7 mouse cellular contexts compared by ENCODE assay signal in the genomic region with DNA sequence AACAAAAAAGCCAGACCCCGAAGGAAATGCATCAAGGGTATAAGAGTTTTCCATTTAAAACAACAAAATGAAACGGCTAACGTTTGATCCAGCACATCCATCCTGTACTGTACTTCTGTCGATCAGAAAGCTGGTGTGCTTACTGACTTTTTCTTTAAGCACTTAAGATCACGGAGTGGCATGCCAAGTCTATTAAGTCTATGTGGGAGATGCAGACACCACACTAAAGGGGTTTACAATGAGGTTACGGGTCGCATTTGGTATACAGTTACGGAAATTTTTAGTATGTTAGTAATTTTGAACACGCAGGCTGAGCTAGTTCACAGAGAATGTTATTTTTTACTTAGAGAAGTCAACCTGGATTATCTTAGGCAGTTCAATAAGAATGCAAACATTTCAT. TPM values are rescaled to one million over a fixed set of nuclear protein-coding genes. Genes with fewer than 3 reads are reported as not detected.
A peak's percentile ranks its signal among the peaks of the same experiment; 100 is the strongest.
DNase-seq lines count a peak whose midpoint lies in the region; ATAC-seq and TF ChIP-seq lines count a peak whose summit lies in the region.

No protein-coding gene starts in this region.

- TF ChIP-seq POLR2A in small intestine, adult 2 months (IDR thresholded peaks at IDR 0.05; ENCODE audit: low read depth, low read length) = no peak

- no peak for TF ChIP-seq CTCF in lung, postnatal 0 days (IDR thresholded peaks at IDR 0.05)
- no peak for TF ChIP-seq CTCF in intestine, postnatal 0 days (IDR thresholded peaks at IDR 0.05; ENCODE audit: low read depth)
- no peak for TF ChIP-seq CTCF in small intestine, adult 2 months (IDR thresholded peaks at IDR 0.05; ENCODE audit: extremely low read depth, insufficient read length, insufficient replicate concordance, low read depth, low read length)

- H3K4me1 ChIP-seq in lung, postnatal 0 days (ENCODE audit: insufficient read depth, low read depth, low read length) = no peaks in the 10 kb centered on the region
- 0 out of 2 replicates have a peak, but pooled peaks cover 5% of the 10 kb centered on the region for H3K4me1 ChIP-seq in embryonic facial prominence, embryonic 12.5 days
- H3K4me1 ChIP-seq in intestine, postnatal 0 days (replicated peaks; ENCODE audit: control insufficient read depth, insufficient read depth, low read length) = 0 out of 2 replicates have a peak, but pooled peaks cover 5% of the 10 kb centered on the region
- H3K4me1 ChIP-seq in small intestine, adult 2 months (ENCODE audit: control insufficient read depth, insufficient read depth, insufficient read length, low read length) = no peaks in the 10 kb centered on the region

- ATAC-seq in lung, postnatal 0 days = no peak
- ATAC-seq in embryonic facial prominence, embryonic 12.5 days (ENCODE audit: insufficient number of reproducible peaks, insufficient read depth, low FRiP score, low TSS enrichment) = no peak
- ATAC-seq in intestine, postnatal 0 days = no peak

- H3K9ac ChIP-seq in lung, postnatal 0 days (replicated peaks; ENCODE audit: low read depth) = peak overlapping the region; percentile 57; the same call in 1 of the 2 replicates
- H3K9ac ChIP-seq in embryonic facial prominence, embryonic 12.5 days = peak overlapping the region; percentile 63
- H3K9ac ChIP-seq in intestine, postnatal 0 days (ENCODE audit: low read depth, low read length) = peak overlapping the region; percentile 63

- peak overlapping the region; percentile 94 for H3K4me2 ChIP-seq in lung, postnatal 0 days (replicated peaks; ENCODE audit: low read depth, low read length)
- peak overlapping the region; percentile 60 for H3K4me2 ChIP-seq in embryonic facial prominence, embryonic 12.5 days (replicated peaks)
- peak overlapping the region; percentile 88 for H3K4me2 ChIP-seq in intestine, postnatal 0 days (replicated peaks; ENCODE audit: low read depth)

- peak overlapping the region; percentile 81 for H3K4me3 ChIP-seq in lung, postnatal 0 days (ENCODE audit: low read depth, low read length)
- H3K4me3 ChIP-seq in embryonic facial prominence, embryonic 12.5 days = peak overlapping the region; percentile 69
- H3K4me3 ChIP-seq in intestine, postnatal 0 days (ENCODE audit: low read depth, low read length) = peak overlapping the region; percentile 84
- H3K4me3 ChIP-seq in small intestine, adult 2 months (ENCODE audit: low read depth, low read length) = peak overlapping the region; percentile 82; the same call in 1 of the 2 replicates

- peak overlapping the region; percentile 88 for H3K27ac ChIP-seq in lung, postnatal 0 days (ENCODE audit: low read length)
- no peak overlapping the region; the same call in none of the 2 replicates for H3K27ac ChIP-seq in embryonic facial prominence, embryonic 12.5 days
- no peak overlapping the region for H3K27ac ChIP-seq in intestine, postnatal 0 days (ENCODE audit: low read depth, low read length)
- no peak overlapping the region for H3K27ac ChIP-seq in small intestine, adult 2 months (ENCODE audit: insufficient read depth, low read depth, low read length)

- H3K36me3 ChIP-seq in lung, postnatal 0 days (ENCODE audit: insufficient read depth, low read length) = no peaks in the 10 kb centered on the region
- H3K36me3 ChIP-seq in embryonic facial prominence, embryonic 12.5 days = peaks cover 6% of the 10 kb centered on the region; the same call in 1 of the 2 replicates
- peaks cover 9% of the 10 kb centered on the region for H3K36me3 ChIP-seq in intestine, postnatal 0 days (ENCODE audit: control insufficient read depth, insufficient read depth)
- no peaks in the 10 kb centered on the region for H3K36me3 ChIP-seq in small intestine, adult 2 months (ENCODE audit: control insufficient read depth, insufficient read depth, low read length)

- TF ChIP-seq EP300 in lung, postnatal 0 days (IDR thresholded peaks at IDR 0.05) = no peak

- DNase-seq in lung, postnatal 0 days (ENCODE audit: low spot score) = peak; percentile 31
- no peak for DNase-seq in lung, postnatal 25 days (ENCODE audit: low spot score)
- DNase-seq in urinary bladder, postnatal 10 days (ENCODE audit: low spot score) = no peak
- no peak for DNase-seq in gastrocnemius, postnatal 4 days (ENCODE audit: low spot score in 2 of 2)

- WGBS in lung, postnatal 0 days = 23% methylated on average over 9 of the region's 9 CpGs
- 38% methylated on average over 9 of the region's 9 CpGs for WGBS in embryonic facial prominence, embryonic 12.5 days
- WGBS in intestine, postnatal 0 days = 26% methylated on average over 9 of the region's 9 CpGs
- WGBS in small intestine, adult 2 months = 17% methylated on average over 9 of the region's 9 CpGs

- no peaks in the 10 kb centered on the region for H3K27me3 ChIP-seq in lung, postnatal 0 days (replicated peaks; ENCODE audit: insufficient read depth, low read length)
- no peaks in the 10 kb centered on the region for H3K27me3 ChIP-seq in embryonic facial prominence, embryonic 12.5 days
- H3K27me3 ChIP-seq in intestine, postnatal 0 days (replicated peaks; ENCODE audit: control insufficient read depth, insufficient read depth, low read length) = no peaks in the 10 kb centered on the region
- H3K27me3 ChIP-seq in small intestine, adult 2 months (ENCODE audit: control insufficient read depth, insufficient read depth, low read length) = no peaks in the 10 kb centered on the region

- H3K9me3 ChIP-seq in lung, postnatal 0 days (ENCODE audit: low read length) = no peaks in the 10 kb centered on the region
- H3K9me3 ChIP-seq in embryonic facial prominence, embryonic 12.5 days = no peaks in the 10 kb centered on the region
- H3K9me3 ChIP-seq in intestine, postnatal 0 days (ENCODE audit: control insufficient read depth) = no peaks in the 10 kb centered on the region

RNA-seq across cellular contexts. Expression of a gene that starts 0.4 kb away (rescaled TPM):
- polyA plus RNA-seq in lung, postnatal 0 days (2015; fragmentation: Nextera tagmentation; extraction: Ambion mirVana) = 25.1 and 26.6 TPM in 2 replicates
- polyA plus RNA-seq in embryonic facial prominence, embryonic 12.5 days (2016; fragmentation: Nextera tagmentation; extraction: Ambion mirVana) = 29.6 and 31.8 TPM in 2 replicates
- 17.4 and 19.3 TPM in 2 replicates for polyA plus RNA-seq in intestine, postnatal 0 days (2015; fragmentation: Nextera tagmentation; extraction: Ambion mirVana)
- 1.8 and 2.1 TPM in 2 replicates for polyA plus RNA-seq in small intestine, adult 2 months (2012; rRNA removed)
- 1 to 10 TPM; 7.9 TPM for total RNA-seq in gastrocnemius, postnatal 4 days (2021)

RNA-seq across cellular contexts. Expression of a gene that starts 0.7 kb away (rescaled TPM):
- polyA plus RNA-seq in lung, postnatal 0 days (2015; fragmentation: Nextera tagmentation; extraction: Ambion mirVana) = 8.6 and 8.7 TPM in 2 replicates
- 17.9 and 20.0 TPM in 2 replicates for polyA plus RNA-seq in embryonic facial prominence, embryonic 12.5 days (2016; fragmentation: Nextera tagmentation; extraction: Ambion mirVana)
- 5.9 and 6.0 TPM in 2 replicates for polyA plus RNA-seq in intestine, postnatal 0 days (2015; fragmentation: Nextera tagmentation; extraction: Ambion mirVana)
- polyA plus RNA-seq in small intestine, adult 2 months (2012; rRNA removed) = 0.88 and 1.4 TPM in 2 replicates
- 10 to 100 TPM in 1 of 2 experiments, 1 to 10 TPM in 1; 8.0 to 10.6 TPM for total RNA-seq in gastrocnemius, postnatal 4 days (2021)
